ENCODE assay signal across 8 mouse cellular contexts in genomic region chr5:24842274-24843102, GRCm38 (mm10). TPM values are rescaled to one million over a fixed set of nuclear protein-coding genes. Genes with fewer than 3 reads are reported as not detected.
A peak's percentile ranks its signal among the peaks of the same experiment; 100 is the strongest.
DNase-seq lines count a peak whose midpoint lies in the region; ATAC-seq and TF ChIP-seq lines count a peak whose summit lies in the region.

Rheb (minus strand) TSS chr5:24842624.

- H3K27me3 ChIP-seq in hindbrain, embryonic 10.5 days (ENCODE audit: insufficient read depth, poor library complexity, severe bottlenecking), result no peaks in the 10 kb centered on the region
- H3K27me3 ChIP-seq in lung, postnatal 0 days (replicated peaks; ENCODE audit: insufficient read depth, low read length), result no peaks in the 10 kb centered on the region

- no peaks in the 10 kb centered on the region for H3K36me3 ChIP-seq in hindbrain, embryonic 10.5 days
- H3K36me3 ChIP-seq in lung, postnatal 0 days (ENCODE audit: insufficient read depth, low read length), result no peaks in the 10 kb centered on the region

- H3K27ac ChIP-seq in hindbrain, embryonic 10.5 days, result peak within 1 kb of the TSS; percentile 98
- peak within 1 kb of the TSS; percentile 100 for H3K27ac ChIP-seq in lung, postnatal 0 days (ENCODE audit: low read length)

- peak; percentile 88 for TF ChIP-seq EP300 in lung, postnatal 0 days (IDR thresholded peaks at IDR 0.05)

- H3K4me2 ChIP-seq in lung, postnatal 0 days (replicated peaks; ENCODE audit: low read depth, low read length), result peak within 1 kb of the TSS; percentile 59

- H3K9me3 ChIP-seq in hindbrain, embryonic 10.5 days, result no peaks in the 10 kb centered on the region
- H3K9me3 ChIP-seq in lung, postnatal 0 days (ENCODE audit: low read length), result no peaks in the 10 kb centered on the region

- peak within 1 kb of the TSS; percentile 94 for H3K4me3 ChIP-seq in hindbrain, embryonic 10.5 days
- H3K4me3 ChIP-seq in lung, postnatal 0 days (ENCODE audit: low read depth, low read length), result peak within 1 kb of the TSS; percentile 88

- peak; percentile 99 for DNase-seq in MN1 (ENCODE audit: low spot score)
- DNase-seq in cerebellum, adult 9-10 months, result peak; percentile 99
- peak; percentile 99 for DNase-seq in hindbrain, embryonic 10.5 days (ENCODE audit: low spot score)
- DNase-seq in layer of hippocampus, adult 9-11 months, result peak; percentile 99
- peak; percentile 100 for DNase-seq in lung, postnatal 0 days (ENCODE audit: low spot score)
- peak; percentile 96 for DNase-seq in ovary, postnatal 14 days (ENCODE audit: low spot score)
- DNase-seq in thymus, postnatal 14 days, result peak; percentile 99

- under 1% methylated on average over 92 of the region's 92 CpGs for whole genome bisulfite sequencing in hindbrain, embryonic 10.5 days
- WGBS in lung, postnatal 0 days, result under 1% methylated on average over 78 of the region's 92 CpGs

- peaks cover 34% of the 10 kb centered on the region for H3K4me1 ChIP-seq in hindbrain, embryonic 10.5 days (replicated peaks)
- peaks cover 22% of the 10 kb centered on the region for H3K4me1 ChIP-seq in lung, postnatal 0 days (ENCODE audit: insufficient read depth, low read depth, low read length)

- ATAC-seq in frontal cortex, adult (ENCODE audit: low TSS enrichment), result peak; percentile 83
- ATAC-seq in lung, postnatal 0 days, result peak; percentile 96

- H3K9ac ChIP-seq in lung, postnatal 0 days (replicated peaks; ENCODE audit: low read depth), result peak within 1 kb of the TSS; percentile 93

- TF ChIP-seq CTCF in lung, postnatal 0 days (IDR thresholded peaks at IDR 0.05), result no peak

RNA-seq across cellular contexts. Expression of gene Rheb, which starts in this region (rescaled TPM):
- 156 and 180 TPM in 2 replicates for polyA plus RNA-seq in hindbrain, embryonic 10.5 days (2016; fragmentation: Nextera tagmentation; extraction: Ambion mirVana)
- polyA plus RNA-seq in lung, postnatal 0 days (2015; fragmentation: Nextera tagmentation; extraction: Ambion mirVana), result 180 and 189 TPM in 2 replicates

Comparison
In these comparisons a context has a peak if more than half of its experiments do, and no peak if none do; other contexts are left out.
1. Peak in every context shown above with its lines: DNase-seq, ATAC-seq, H3K4me3 ChIP-seq and H3K27ac ChIP-seq.